Mouse (Mus musculus) embryonic fibroblast, embryonic 13.5 days (primary cell): ENCODE measurements around the gene Nav2.

Experiments
- CTCF ChIP-seq: IDR thresholded peaks from 2 replicates; pipeline ENCODE4 v1.5.1; 2011; ENCODE audit warnings: mild to moderate bottlenecking, control low read depth, low read length, moderate library complexity, borderline replicate concordance; ENCODE audit not compliant: insufficient read depth
- POLR2A ChIP-seq: IDR thresholded peaks from 2 replicates; pipeline ENCODE4 v1.6.1; 2011; ENCODE audit warnings: low read depth, mild to moderate bottlenecking, control low read depth, low read length, moderate library complexity

DNA sequence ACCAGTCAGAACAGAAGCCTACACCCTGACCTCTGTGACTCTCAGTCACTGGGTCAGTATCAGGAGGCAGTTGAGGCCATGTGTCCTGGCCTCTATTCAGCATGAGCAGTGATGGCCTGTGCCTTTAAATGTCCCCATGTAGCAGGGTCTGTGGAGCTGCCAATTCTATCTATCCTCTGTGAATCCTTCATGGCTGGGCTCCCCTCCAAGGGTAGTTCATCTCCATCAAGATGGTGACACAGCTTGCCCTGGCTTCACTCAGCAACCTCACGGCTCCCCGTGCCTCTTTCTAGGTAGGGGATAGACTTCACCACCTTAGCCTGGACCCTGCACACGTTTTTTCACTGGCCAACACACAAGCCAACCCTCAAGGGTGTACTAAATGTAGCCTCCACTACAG, 689.3 kb downstream of the Nav2 start:
- TF ChIP-seq POLR2A: no peak
- TF ChIP-seq CTCF: no peak
